Mouse (Mus musculus) NIH3T3 (cell line): ENCODE data around the gene Traf6.

Experiments
- DNase-seq: peaks from one replicate; pipeline ENCODE4 v3.0.0-alpha.2; 2012; ENCODE audit warnings: low read depth

Traf6 gene

DNA sequence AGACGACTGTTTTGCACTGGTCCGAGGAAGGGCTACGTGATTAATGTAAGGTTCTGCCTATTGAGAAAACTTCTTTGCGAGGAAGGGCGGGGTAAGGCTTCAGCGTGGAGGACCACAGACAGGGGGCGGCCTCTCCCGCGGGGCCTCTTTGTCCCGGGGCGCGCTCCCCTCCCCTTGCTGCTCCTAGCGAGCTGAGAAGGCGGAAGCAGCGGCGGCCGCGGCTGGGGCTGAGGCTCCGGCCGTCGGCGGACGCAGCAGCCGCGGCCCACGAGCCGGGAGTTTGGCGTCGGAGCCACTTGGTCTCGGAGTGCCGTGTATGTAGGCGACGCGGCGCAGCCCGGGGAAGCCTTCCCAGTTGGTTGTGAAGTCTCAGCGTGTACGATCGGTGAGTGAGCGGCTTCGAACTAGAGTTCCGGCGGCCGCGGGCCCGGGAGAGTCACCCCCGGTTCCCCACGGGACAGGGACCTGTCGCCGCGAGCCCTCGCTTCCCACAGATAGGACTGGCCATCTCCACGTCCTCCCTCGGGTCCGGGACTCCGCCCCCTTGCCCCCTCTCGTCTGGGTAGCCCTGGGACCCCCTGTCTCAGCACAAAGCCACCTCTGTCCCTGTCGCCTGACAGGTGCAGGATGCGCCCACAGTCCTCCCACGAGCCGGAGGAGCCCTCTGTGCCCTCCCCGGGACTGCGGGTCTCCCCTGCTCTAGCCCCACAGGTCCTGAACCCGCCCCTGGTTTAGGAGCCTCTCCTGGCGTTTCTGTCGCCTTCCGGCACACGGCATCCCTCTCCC is at the start of gene Traf6:
Gene Traf6 (plus strand): TSS at position 194 of the 786 bp plus-strand sequence.
- DNase-seq = peak; percentile 94

DNA sequence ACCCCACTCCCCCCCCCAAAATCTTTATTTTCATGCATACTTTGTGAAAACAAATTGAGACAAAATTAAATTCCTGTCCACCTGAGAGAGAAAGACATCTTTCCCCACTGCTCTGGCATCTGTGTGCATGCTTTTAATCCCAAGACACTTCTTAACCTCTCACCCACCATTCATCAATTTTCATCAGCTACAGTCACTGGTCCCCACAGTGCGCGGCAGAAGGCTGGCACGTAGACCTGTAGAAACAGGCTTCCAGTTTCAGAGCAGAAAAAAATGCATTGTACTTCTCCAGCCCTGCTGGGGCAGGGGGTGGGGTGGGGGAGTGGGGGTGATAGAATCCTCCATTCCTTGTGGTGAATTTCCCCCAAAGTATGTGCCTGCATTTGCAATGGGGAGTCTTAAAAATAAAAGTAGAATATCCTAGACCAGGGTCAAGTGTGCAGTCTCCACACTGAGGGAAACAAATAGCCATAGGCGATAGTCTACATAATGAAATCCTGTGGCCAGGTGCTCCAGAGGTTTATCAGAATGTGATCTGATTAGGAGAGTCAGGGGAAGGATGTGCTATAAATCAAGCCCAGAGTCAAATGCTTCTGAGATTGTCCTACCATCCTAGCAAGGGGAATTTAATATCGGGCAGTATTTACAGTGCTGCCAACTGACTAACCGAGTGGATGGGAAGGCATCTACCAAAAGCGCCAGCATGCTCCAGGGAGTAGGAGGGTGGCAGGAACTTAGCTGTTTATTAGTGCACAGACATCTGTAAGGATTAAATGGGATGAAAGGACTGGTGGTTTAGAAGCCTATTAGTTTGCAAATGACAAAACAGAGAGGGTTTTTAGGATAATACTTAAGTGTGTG is 39.0 kb upstream of the Traf6 start:
- no peak for DNase-seq

DNA sequence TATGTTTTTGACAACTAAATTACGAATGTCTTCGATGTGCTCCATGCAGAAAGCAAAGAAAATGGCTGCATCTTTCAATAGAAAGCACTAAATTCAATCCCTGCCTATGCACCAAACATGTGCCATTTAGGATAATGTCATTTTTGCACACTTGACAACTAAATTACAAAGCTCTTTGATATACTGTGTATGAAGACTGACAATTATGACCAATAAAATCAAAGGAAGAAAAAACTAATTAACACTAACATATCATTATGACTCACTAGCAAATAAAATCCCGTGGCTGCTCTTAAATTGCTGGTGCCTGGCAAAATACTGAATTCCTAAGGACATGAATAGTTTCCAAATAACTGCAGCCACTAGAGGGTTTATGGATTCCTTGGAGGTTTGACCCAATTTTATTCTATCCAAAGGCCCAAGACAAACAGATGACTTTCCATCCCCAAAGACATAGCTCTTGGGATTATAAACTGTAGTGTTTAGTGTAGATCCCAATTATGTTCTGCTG is 38.3 kb upstream of the Traf6 start:
- no peak for DNase-seq

DNA sequence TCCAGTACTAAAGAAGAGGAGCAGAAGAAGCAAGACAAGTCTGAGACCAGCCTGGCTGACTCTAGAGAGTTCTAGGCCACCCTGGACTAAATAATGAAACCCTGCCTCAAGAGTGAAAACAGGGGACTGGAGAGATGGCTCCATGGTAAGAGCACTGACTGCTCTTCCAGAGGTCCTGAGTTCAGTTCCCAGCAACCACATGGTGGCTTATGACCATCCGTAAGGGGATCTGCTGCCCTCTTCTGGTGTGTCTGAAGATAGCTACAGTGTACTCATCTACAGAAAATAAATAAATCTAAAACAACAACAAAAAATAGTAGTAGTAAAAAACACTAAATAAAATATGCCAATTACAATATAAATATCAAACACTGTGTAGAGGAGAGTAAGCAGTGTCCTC is 32.4 kb upstream of the Traf6 start:
- no peak for DNase-seq

DNA sequence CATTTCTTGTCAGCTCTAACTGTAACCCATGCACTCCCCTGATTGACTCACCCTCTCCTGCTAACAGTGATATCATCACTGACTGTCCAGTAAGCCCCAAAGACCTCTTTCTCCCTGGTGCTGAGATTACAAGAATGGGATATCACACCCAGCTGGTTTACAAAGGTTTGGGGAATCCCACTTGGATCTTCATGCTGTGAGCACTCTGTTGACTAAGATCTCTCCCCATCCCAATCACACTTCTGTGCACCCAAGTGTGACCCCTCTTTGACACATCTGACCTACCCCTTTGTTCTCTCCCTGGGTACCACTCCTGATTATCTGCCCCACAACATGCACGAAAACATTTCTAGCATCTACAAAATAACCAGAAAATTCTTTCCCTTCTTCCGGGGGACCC is 29.9 kb upstream of the Traf6 start:
- no peak for DNase-seq

DNA sequence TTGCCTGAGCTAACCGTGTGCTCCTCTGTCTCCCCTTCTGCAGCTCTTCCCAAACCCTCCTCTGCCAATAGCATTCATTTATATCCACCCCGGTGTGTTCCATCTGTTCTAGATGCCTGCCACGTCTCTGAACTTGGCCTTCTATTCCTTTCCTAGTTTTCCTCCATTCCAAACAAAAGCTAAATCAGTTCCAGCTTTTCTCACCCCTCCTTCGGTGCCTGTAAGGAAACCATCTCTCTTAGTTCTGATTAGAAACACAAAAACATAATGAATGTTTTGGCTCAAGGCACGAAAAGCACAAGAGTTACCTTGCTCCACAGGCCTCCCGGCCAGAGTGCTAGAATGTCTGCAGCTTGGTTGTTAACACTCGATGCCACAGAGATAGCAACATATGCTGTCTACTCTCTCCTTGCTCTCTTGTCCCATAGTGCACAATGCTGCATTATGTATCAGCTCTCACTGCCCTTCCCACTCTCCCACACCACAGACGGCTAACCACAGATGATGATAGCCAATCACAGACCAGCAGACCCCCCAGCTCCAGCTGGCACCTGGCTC is 29.0 kb upstream of the Traf6 start, which contains the start of the genes Rag1 and B230118H07Rik:
Gene Rag1 (minus strand): TSS at position 388 of the 558 bp plus-strand sequence.
Gene B230118H07Rik (minus strand): TSS at position 419 of the 558 bp plus-strand sequence.
- peak; percentile 8 for DNase-seq

GRCm38 (mm10) chr2:101650446-101650845 is 27.8 kb upstream of the Traf6 start:
- DNase-seq = no peak

GRCm38 (mm10) chr2:101652204-101652920 is 25.9 kb upstream of the Traf6 start:
- DNase-seq = no peak

DNA sequence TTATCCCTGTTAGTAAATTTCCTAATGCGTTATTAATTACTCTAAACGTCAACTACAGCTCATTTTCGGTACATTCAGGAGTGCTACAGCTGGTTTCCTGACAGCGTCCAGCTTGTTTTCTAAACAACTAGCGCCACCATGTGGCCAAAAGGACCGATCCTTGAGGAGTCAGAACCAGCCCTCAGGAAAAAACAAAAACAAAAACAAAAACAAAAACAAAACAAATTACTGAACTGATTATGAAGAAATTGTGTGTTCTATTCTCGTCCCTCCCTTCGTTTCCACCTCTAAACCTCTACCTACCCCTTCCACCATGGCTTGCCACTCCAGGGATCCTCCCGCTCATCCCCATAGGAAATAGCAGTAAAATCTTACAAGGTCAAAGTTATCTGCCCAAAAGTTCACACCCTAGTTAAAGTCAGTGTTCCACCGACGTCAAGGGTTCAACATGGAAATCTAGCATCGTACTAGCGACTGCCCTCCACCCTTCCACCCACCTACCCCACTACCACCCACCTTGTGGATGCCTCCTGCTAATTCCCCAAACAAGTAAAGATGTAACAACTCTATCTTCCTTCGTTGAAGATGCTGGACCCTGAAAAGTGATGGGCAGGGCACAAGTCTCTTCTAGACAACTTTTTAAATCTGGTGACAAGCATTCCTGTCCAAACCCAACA is 25.2 kb upstream of the Traf6 start:
- DNase-seq = peak; percentile 83

DNA sequence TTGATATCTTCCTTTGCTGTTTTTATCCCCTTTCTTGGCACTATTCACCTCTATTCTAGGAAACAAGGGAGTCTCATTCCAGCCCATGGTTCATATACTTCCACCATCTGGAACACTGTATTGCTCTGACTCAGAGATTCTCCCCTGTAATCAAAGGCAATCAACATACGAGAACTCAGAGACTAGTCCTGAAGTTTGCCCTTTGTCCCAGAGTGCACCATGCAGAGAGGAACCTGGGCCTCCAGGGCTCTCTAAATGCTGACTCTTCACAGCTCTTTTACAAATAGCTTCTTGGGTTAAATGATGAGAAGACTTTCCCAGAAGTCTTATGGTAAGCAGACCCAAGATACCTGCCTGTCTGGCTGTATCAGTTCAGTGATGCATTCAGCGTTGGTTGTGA is 17.7 kb upstream of the Traf6 start:
- DNase-seq = no peak

- DNase-seq = peak; percentile 85
Observed at GRCm38 (mm10) chr2:101665058-101665702, 13.0 kb upstream of the Traf6 start.

DNA sequence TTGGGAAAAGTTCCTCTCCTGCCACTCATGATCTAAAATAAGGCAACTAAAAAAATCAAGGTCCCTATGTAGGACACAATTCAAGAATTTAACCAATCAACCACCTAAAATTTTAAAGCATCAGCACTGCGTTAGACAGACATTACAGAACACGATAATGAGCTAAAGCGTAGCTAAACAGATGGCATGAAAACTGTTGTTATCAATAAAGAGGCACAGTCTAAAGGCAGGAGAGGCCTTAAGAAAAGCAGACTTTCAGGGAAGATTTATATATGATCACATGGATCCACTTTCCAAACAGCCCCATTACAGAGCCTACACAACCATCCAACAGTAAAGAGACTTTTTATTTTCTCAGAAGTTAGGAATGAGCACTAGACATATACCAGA is 12.5 kb upstream of the Traf6 start:
- DNase-seq = no peak

- DNase-seq = no peak
Observed at GRCm38 (mm10) chr2:101668751-101669150, 9.5 kb upstream of the Traf6 start.

DNA sequence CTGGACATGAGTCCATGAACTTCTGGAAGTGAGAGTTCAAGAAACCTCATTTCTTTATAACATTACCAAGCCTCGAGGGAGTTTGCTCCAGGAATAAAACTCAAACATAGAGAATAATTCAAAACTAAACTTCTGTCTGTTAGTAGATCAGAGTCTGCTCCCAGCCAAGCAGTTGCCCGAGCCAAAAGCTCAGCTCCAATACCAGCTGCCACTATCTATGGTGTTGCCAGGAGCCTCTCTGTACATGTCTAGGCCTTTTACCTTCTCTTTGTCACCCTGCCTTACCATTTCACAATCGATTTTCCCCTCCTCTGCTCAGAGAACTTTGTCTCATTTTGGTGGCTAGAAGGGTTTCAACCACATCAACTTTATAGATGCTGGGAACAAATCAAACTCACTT is 4.7 kb upstream of the Traf6 start:
- DNase-seq = no peak

DNA sequence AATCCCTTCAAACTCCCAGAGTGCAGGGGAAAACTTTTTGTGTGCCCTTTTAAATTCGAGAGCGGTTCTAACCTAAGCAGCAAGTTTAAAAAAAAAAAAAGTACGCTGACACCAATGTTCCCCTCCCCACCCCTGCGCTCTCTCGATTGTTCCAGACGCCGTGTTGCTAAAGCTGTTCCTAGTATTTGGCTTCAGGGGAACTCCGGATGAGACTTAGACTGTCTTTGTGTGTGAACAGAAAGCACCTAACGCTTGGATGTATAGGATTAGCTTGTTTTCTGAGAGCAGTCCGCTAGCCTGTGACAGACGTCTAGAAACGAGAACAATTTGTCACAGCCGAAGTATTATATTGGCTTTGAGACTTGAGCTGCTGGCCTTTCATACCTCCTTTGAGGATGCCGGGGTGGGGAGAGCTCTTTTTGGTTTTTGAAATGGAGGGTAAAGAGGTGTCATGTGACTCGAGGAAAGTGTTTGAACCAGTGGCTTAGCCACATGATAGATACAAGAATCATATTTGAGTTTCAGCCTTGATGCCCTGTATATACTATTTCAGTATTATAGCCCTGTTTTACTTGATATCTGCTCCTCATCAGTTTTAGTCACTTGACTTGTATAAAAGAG is 1.0 kb downstream of the Traf6 start:
- DNase-seq = peak; percentile 20

GRCm38 (mm10) chr2:101684421-101684820 is 6.2 kb downstream of the Traf6 start:
- no peak for DNase-seq

DNA sequence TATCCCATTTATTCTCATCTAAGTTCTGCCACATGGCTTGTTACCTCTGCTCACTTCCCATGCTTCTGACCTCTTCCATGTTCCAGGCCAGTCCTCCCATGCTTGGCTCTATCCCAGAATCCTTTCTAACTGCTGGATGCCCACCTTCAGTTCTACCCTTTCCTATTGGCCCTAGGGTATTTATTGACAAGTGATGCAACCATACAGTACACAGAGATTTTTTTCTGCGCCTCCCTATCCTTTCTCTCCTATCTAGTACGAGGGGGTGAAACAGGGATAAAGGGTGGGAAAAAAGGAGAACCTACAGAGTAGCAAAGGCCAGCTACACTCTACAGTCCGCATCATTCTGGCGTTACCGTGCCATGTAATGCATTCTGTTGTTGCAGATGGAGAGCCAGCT is 9.8 kb downstream of the Traf6 start:
- DNase-seq = no peak

- no peak for DNase-seq
Observed at GRCm38 (mm10) chr2:101690252-101690827, 12.1 kb downstream of the Traf6 start.

GRCm38 (mm10) chr2:101693043-101693442 is 14.8 kb downstream of the Traf6 start:
- DNase-seq = no peak
